ENCODE assay signal across 9 mouse cellular contexts in genomic region chr13:33956571-33957421, GRCm38 (mm10). TPM values are rescaled to one million over a fixed set of nuclear protein-coding genes. Genes with fewer than 3 reads are reported as not detected.
A peak's percentile ranks its signal among the peaks of the same experiment; 100 is the strongest.
DNase-seq lines count a peak whose midpoint lies in the region; ATAC-seq and TF ChIP-seq lines count a peak whose summit lies in the region.
"Had no signal": no experiment of that assay in that cellular context is flagged by ENCODE, and none has a peak within 500 bp of the region (broad histone marks: within the 10 kb centered on the region; RNA-seq: fewer than 3 reads in every experiment).

No protein-coding gene starts in this region.

- H3K4me2 ChIP-seq in kidney, postnatal 0 days (ENCODE audit: low read length), result no peak overlapping the region
- no peak overlapping the region for H3K4me2 ChIP-seq in neural tube, embryonic 12.5 days (replicated peaks)
- H3K4me2 ChIP-seq: stomach, embryonic 15.5 days had no signal

- peak; percentile 95 for TF ChIP-seq CTCF in heart, adult 2 months (IDR thresholded peaks at IDR 0.05)
- peak; percentile 47; the same call in 1 of the 2 replicates for TF ChIP-seq CTCF in cortical plate, adult 2 months (IDR thresholded peaks at IDR 0.05; ENCODE audit: extremely low read depth, insufficient read depth, low read length)
- peak; percentile 89 for TF ChIP-seq CTCF in kidney, postnatal 0 days (IDR thresholded peaks at IDR 0.05; ENCODE audit: low read depth)

- H3K36me3 ChIP-seq in heart, adult 2 months (ENCODE audit: control insufficient read depth, insufficient read depth, low read length), result no peaks in the 10 kb centered on the region
- H3K36me3 ChIP-seq in kidney, postnatal 0 days (ENCODE audit: insufficient read depth, low read length), result no peaks in the 10 kb centered on the region
- no peaks in the 10 kb centered on the region for H3K36me3 ChIP-seq in neural tube, embryonic 12.5 days
- H3K36me3 ChIP-seq: stomach, embryonic 15.5 days had no signal

- no peak for TF ChIP-seq POLR2A in heart, adult 2 months (IDR thresholded peaks at IDR 0.05; ENCODE audit: insufficient read depth, low read depth, low read length)
- no peak for TF ChIP-seq POLR2A in cortical plate, adult 2 months (IDR thresholded peaks at IDR 0.05; ENCODE audit: extremely low read depth, insufficient read depth, low read length)

- H3K4me1 ChIP-seq in heart, adult 2 months (ENCODE audit: control insufficient read depth, insufficient read depth, low read length), result peaks cover 1% of the 10 kb centered on the region; the same call in 1 of the 2 replicates
- no peaks in the 10 kb centered on the region for H3K4me1 ChIP-seq in cortical plate, adult 2 months (ENCODE audit: control insufficient read depth, insufficient read depth, low read length)
- no peaks in the 10 kb centered on the region for H3K4me1 ChIP-seq in kidney, postnatal 0 days (replicated peaks; ENCODE audit: insufficient read depth, low read length)
- no peaks in the 10 kb centered on the region for H3K4me1 ChIP-seq in neural tube, embryonic 12.5 days
- H3K4me1 ChIP-seq: stomach, embryonic 15.5 days had no signal

- H3K27me3 ChIP-seq in heart, adult 2 months (ENCODE audit: control insufficient read depth, insufficient read depth, low read length), result no peaks in the 10 kb centered on the region
- no peaks in the 10 kb centered on the region for H3K27me3 ChIP-seq in kidney, postnatal 0 days (ENCODE audit: insufficient read depth, low read length)
- H3K27me3 ChIP-seq in neural tube, embryonic 12.5 days (replicated peaks), result no peaks in the 10 kb centered on the region
- H3K27me3 ChIP-seq: stomach, embryonic 15.5 days had no signal

- H3K27ac ChIP-seq in heart, adult 2 months, result no peak overlapping the region
- H3K27ac ChIP-seq in cortical plate, adult 2 months (ENCODE audit: insufficient read depth, low read length), result no peak overlapping the region
- no peak overlapping the region for H3K27ac ChIP-seq in kidney, postnatal 0 days
- no peak overlapping the region for H3K27ac ChIP-seq in neural tube, embryonic 12.5 days
- H3K27ac ChIP-seq: stomach, embryonic 15.5 days had no signal

- no peak for TF ChIP-seq EP300 in heart, adult 2 months (IDR thresholded peaks at IDR 0.05; ENCODE audit: insufficient read depth, low read depth, low read length)

- intact Hi-C loops in heart, adult 2 months (cut with DNase I), result loop anchor here (1.0 kb wide), 1 partner anchor 39 kb away; no protein-coding TSS in a partner anchor

- no peaks in the 10 kb centered on the region for H3K79me2 ChIP-seq in heart, adult 2 months (replicated peaks; ENCODE audit: control insufficient read depth, insufficient read depth, low read length)

- no peak overlapping the region for H3K9ac ChIP-seq in heart, adult 2 months (ENCODE audit: low read depth, low read length)
- no peak overlapping the region for H3K9ac ChIP-seq in kidney, postnatal 0 days (ENCODE audit: low read depth, low read length)
- no peak overlapping the region for H3K9ac ChIP-seq in neural tube, embryonic 12.5 days
- H3K9ac ChIP-seq: stomach, embryonic 15.5 days had no signal

- no peak for DNase-seq in heart, adult 2 months
- DNase-seq in heart, adult 11 months, result no peak
- peak; percentile 49 for DNase-seq in thymus, postnatal 0 days (ENCODE audit: low spot score)
- DNase-seq in thymus, adult 18-20 months, result no peak
- DNase-seq in kidney, postnatal 0 days (ENCODE audit: low spot score), result peak; percentile 85
- no peak for DNase-seq in spleen, postnatal 14 days (ENCODE audit: low spot score in 2 of 2)

- H3K9me3 ChIP-seq in kidney, postnatal 0 days (replicated peaks; ENCODE audit: low read length), result no peaks in the 10 kb centered on the region
- no peaks in the 10 kb centered on the region for H3K9me3 ChIP-seq in neural tube, embryonic 12.5 days
- H3K9me3 ChIP-seq: stomach, embryonic 15.5 days had no signal

- ATAC-seq in kidney, postnatal 0 days (replicated peaks; ENCODE audit: low FRiP score, low read depth), result no peak
- peak; percentile 44; the same call in 1 of the 2 replicates for ATAC-seq in neural tube, embryonic 12.5 days (ENCODE audit: low FRiP score, low read depth)

- no peak overlapping the region for H3K4me3 ChIP-seq in heart, adult 2 months
- no peak overlapping the region for H3K4me3 ChIP-seq in cortical plate, adult 2 months (ENCODE audit: insufficient read depth, low read length)
- no peak overlapping the region for H3K4me3 ChIP-seq in kidney, postnatal 0 days (replicated peaks; ENCODE audit: low read depth, low read length)
- H3K4me3 ChIP-seq in neural tube, embryonic 12.5 days, result no peak overlapping the region
- H3K4me3 ChIP-seq: stomach, embryonic 15.5 days had no signal

- WGBS in heart, adult 2 months, result 32% methylated on average over 6 of the region's 6 CpGs
- 46% methylated on average over 6 of the region's 6 CpGs for WGBS in kidney, postnatal 0 days
- 40% methylated on average over 6 of the region's 6 CpGs for WGBS in neural tube, embryonic 12.5 days

RNA-seq across cellular contexts. Expression of gene Nqo2, which starts 7.7 kb away (rescaled TPM):
- total RNA-seq in heart, adult 2 months (2021), result 10 to 100 TPM; 38.0 to 45.4 TPM
- polyA plus RNA-seq in heart, adult 2 months (2012; rRNA removed), result 14.4 and 39.8 TPM in 2 replicates
- polyA plus RNA-seq in thymus, postnatal 0 days (2015; fragmentation: Nextera tagmentation; extraction: Ambion mirVana), result 10.9 and 13.0 TPM in 2 replicates
- 8.2 and 8.8 TPM in 2 replicates for polyA plus RNA-seq in cortical plate, adult 2 months (2012; rRNA removed)
- 22.5 and 24.1 TPM in 2 replicates for polyA plus RNA-seq in kidney, postnatal 0 days (2015; fragmentation: Nextera tagmentation; extraction: Ambion mirVana)
- polyA plus RNA-seq in neural tube, embryonic 12.5 days (2016; fragmentation: Nextera tagmentation; extraction: Ambion mirVana), result 13.9 and 18.9 TPM in 2 replicates

RNA-seq across cellular contexts. Expression of gene Ripk1, which starts 45.4 kb away (rescaled TPM):
- 1 to 10 TPM; 7.0 to 7.4 TPM for total RNA-seq in heart, adult 2 months (2021)
- 2.0 and 3.5 TPM in 2 replicates for polyA plus RNA-seq in heart, adult 2 months (2012; rRNA removed)
- polyA plus RNA-seq in thymus, postnatal 0 days (2015; fragmentation: Nextera tagmentation; extraction: Ambion mirVana), result 12.9 and 13.5 TPM in 2 replicates
- 2.8 and 3.2 TPM in 2 replicates for polyA plus RNA-seq in cortical plate, adult 2 months (2012; rRNA removed)
- polyA plus RNA-seq in kidney, postnatal 0 days (2015; fragmentation: Nextera tagmentation; extraction: Ambion mirVana), result 16.3 and 17.2 TPM in 2 replicates
- polyA plus RNA-seq in neural tube, embryonic 12.5 days (2016; fragmentation: Nextera tagmentation; extraction: Ambion mirVana), result 8.7 and 10.4 TPM in 2 replicates

RNA-seq across cellular contexts. Expression of gene Serpinb6a, which starts 45.8 kb away (rescaled TPM):
- 100 to 1,000 TPM; 104 to 111 TPM for total RNA-seq in heart, adult 2 months (2021)
- 51.2 and 79.7 TPM in 2 replicates for polyA plus RNA-seq in heart, adult 2 months (2012; rRNA removed)
- polyA plus RNA-seq in thymus, postnatal 0 days (2015; fragmentation: Nextera tagmentation; extraction: Ambion mirVana), result 73.8 and 89.4 TPM in 2 replicates
- polyA plus RNA-seq in cortical plate, adult 2 months (2012; rRNA removed), result 47.0 and 50.5 TPM in 2 replicates
- 78.2 and 85.1 TPM in 2 replicates for polyA plus RNA-seq in kidney, postnatal 0 days (2015; fragmentation: Nextera tagmentation; extraction: Ambion mirVana)
- 36.3 and 38.8 TPM in 2 replicates for polyA plus RNA-seq in neural tube, embryonic 12.5 days (2016; fragmentation: Nextera tagmentation; extraction: Ambion mirVana)

RNA-seq across cellular contexts. Expression of gene Serpinb6c, which starts 51.3 kb away (rescaled TPM):
- total RNA-seq in heart, adult 2 months (2021), result not detected
- not detected in 2 replicates for polyA plus RNA-seq in heart, adult 2 months (2012; rRNA removed)
- 1.3 and 1.6 TPM in 2 replicates for polyA plus RNA-seq in thymus, postnatal 0 days (2015; fragmentation: Nextera tagmentation; extraction: Ambion mirVana)
- polyA plus RNA-seq in cortical plate, adult 2 months (2012; rRNA removed), result 0.28 and 0.44 TPM in 2 replicates
- polyA plus RNA-seq in kidney, postnatal 0 days (2015; fragmentation: Nextera tagmentation; extraction: Ambion mirVana), result 0.17 and 0.24 TPM in 2 replicates
- polyA plus RNA-seq in neural tube, embryonic 12.5 days (2016; fragmentation: Nextera tagmentation; extraction: Ambion mirVana), result 0.29 TPM in 2 replicates
- polyA plus RNA-seq: stomach, embryonic 15.5 days had no signal

Comparison
In these comparisons a context has a peak if more than half of its experiments do, and no peak if none do; other contexts are left out.
1. DNase-seq: peak in thymus, postnatal 0 days (single experiment) and kidney, postnatal 0 days (single experiment); none in heart, adult 2 months (0 of 2), heart, adult 11 months (single experiment), thymus, adult 18-20 months (0 of 2) and spleen, postnatal 14 days (0 of 2).
2. Peak in every context shown above with its lines, with median percentiles within 50 percentile points of each other: CTCF ChIP-seq.